12 mouse cellular contexts compared by ENCODE assay signal in genomic region chr10:93006970-93007369, GRCm38 (mm10).
"Had no signal": no experiment of that assay in that cellular context is flagged by ENCODE, and none has a peak within 500 bp of the region (broad histone marks: within the 10 kb centered on the region; RNA-seq: fewer than 3 reads in every experiment).

No protein-coding gene starts in this region.

- DNase-seq: kidney, postnatal 36 days; layer of hippocampus, postnatal 36 days; left cerebral cortex, postnatal 4 days; liver, postnatal 0 days; lung, postnatal 10 days; lung, postnatal 36 days; right cerebral cortex, adult 18-20 months; right cerebral cortex, postnatal 25 days; spleen, adult 18-20 months; thymus, postnatal 25 days had no signal

- ATAC-seq: liver, postnatal 0 days; midbrain, embryonic 13.5 days; midbrain, embryonic 16.5 days had no signal
